8 mouse cellular contexts compared by ENCODE assay signal in the genomic region with DNA sequence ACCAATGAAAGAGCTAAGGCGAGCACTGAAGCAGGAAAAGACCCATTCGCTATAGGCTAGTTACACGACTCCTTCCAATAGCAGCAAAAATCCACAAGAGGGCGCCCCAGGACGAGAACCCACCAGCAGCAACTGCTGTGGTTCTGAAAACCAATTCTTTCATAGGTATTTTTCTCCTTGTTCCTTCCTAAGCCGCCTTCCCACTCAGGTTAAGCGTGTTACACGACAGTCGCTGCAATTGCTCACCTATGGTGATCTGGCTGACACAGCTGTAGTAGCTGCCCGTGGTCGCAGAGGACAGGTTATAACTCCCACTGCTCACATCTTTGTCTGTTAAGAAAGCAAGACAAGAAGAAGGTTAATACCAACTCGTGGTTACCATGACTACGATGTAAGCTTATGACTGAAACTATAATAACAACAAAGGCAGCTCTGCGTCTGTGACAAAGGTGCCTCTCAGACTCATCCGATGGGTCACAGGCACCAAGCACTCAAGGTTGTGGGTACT. TPM values are rescaled to one million over a fixed set of nuclear protein-coding genes. Genes with fewer than 3 reads are reported as not detected.
A peak's percentile ranks its signal among the peaks of the same experiment; 100 is the strongest.
DNase-seq lines count a peak whose midpoint lies in the region; ATAC-seq and TF ChIP-seq lines count a peak whose summit lies in the region.

No protein-coding gene starts in this region.

- no peak for TF ChIP-seq POLR2A in spleen, adult 2 months (IDR thresholded peaks at IDR 0.05; ENCODE audit: low read depth, low read length)

- intact Hi-C loops in left cerebral cortex, postnatal 25 days (cut with DNase I): loop anchor here (1.0 to 5.0 kb wide), 4 partner anchors 56 to 303 kb away; a partner anchor contains a TSS

- no peak overlapping the region for H3K27ac ChIP-seq in midbrain, embryonic 15.5 days
- H3K27ac ChIP-seq in spleen, adult 2 months (ENCODE audit: insufficient read depth, low read length): no peak overlapping the region

- H3K36me3 ChIP-seq in midbrain, embryonic 15.5 days (replicated peaks): no peaks in the 10 kb centered on the region
- H3K36me3 ChIP-seq in spleen, adult 2 months (ENCODE audit: control insufficient read depth, insufficient read depth, low read length): no peaks in the 10 kb centered on the region

- no peaks in the 10 kb centered on the region for H3K4me1 ChIP-seq in midbrain, embryonic 15.5 days
- H3K4me1 ChIP-seq in spleen, adult 2 months (ENCODE audit: control insufficient read depth, insufficient read depth, insufficient read length): no peaks in the 10 kb centered on the region

- H3K4me3 ChIP-seq in midbrain, embryonic 15.5 days: 0 out of 2 replicates have a peak overlapping the region, but pooled peaks have one; percentile 15
- no peak overlapping the region for H3K4me3 ChIP-seq in spleen, adult 2 months (ENCODE audit: extremely low read depth, insufficient read depth, insufficient read length)

- TF ChIP-seq CTCF in spleen, adult 2 months (IDR thresholded peaks at IDR 0.05; ENCODE audit: extremely low read depth, insufficient read depth, insufficient read length, insufficient replicate concordance): peak; percentile 47; the same call in 1 of the 2 replicates

- DNase-seq in gastrocnemius, adult 18-20 months (ENCODE audit: low spot score): peak; percentile 42
- no peak for DNase-seq in gastrocnemius, postnatal 25 days
- peak; percentile 88 to 89 for DNase-seq in cerebellum, postnatal 14 days
- DNase-seq in frontal cortex, postnatal 14 days (ENCODE audit: low spot score in 2 of 2): peak; percentile 41 to 78
- peak; percentile 43 for DNase-seq in kidney, adult 11 months
- DNase-seq in left cerebral cortex, postnatal 25 days (ENCODE audit: low spot score in 2 of 2): peak; percentile 73 to 89
- DNase-seq in spleen, adult 2 months (ENCODE audit: low read depth in 1 of 2, low spot score in 2 of 2): peak in 1 of 2 experiments; percentile 26

- H3K4me2 ChIP-seq in midbrain, embryonic 15.5 days: peak overlapping the region; percentile 39

- peak; percentile 95 for ATAC-seq in midbrain, embryonic 15.5 days (replicated peaks)

- no peak overlapping the region for H3K9ac ChIP-seq in midbrain, embryonic 15.5 days

- WGBS in midbrain, embryonic 15.5 days: 9% methylated on average over 15 of the region's 15 CpGs
- WGBS in spleen, adult 2 months: 31% methylated on average over 15 of the region's 15 CpGs

- H3K27me3 ChIP-seq in midbrain, embryonic 15.5 days (replicated peaks): 0 out of 2 replicates have a peak, but pooled peaks cover 8% of the 10 kb centered on the region
- H3K27me3 ChIP-seq in spleen, adult 2 months (ENCODE audit: control insufficient read depth, insufficient read depth, low read length): no peaks in the 10 kb centered on the region

- no peaks in the 10 kb centered on the region for H3K9me3 ChIP-seq in midbrain, embryonic 15.5 days

RNA-seq across cellular contexts. Expression of a gene that starts 17.5 kb away (rescaled TPM):
- total RNA-seq in gastrocnemius, adult 18-20 months (2021): under 1 TPM; 0.48 to 0.69 TPM
- total RNA-seq in gastrocnemius, postnatal 25 days (2021): 1 to 10 TPM; 1.1 to 1.5 TPM
- 10 to 100 TPM; 18.6 to 20.9 TPM for total RNA-seq in left cerebral cortex, postnatal 25 days (2021)
- 7.0 and 8.5 TPM in 2 replicates for polyA plus RNA-seq in midbrain, embryonic 15.5 days (2015; fragmentation: Nextera tagmentation; extraction: Ambion mirVana)
- polyA plus RNA-seq in spleen, adult 2 months (2012; rRNA removed): not detected in 2 replicates

Comparison
In these comparisons a context has a peak if more than half of its experiments do, and no peak if none do; other contexts are left out.
1. RNA of a gene that starts 17.5 kb away (total RNA-seq): 18.6 to 20.9 TPM in left cerebral cortex, postnatal 25 days; 1.1 to 1.5 TPM in gastrocnemius, postnatal 25 days and 0.48 to 0.69 TPM in gastrocnemius, adult 18-20 months; every median in the first group is over 4 times any median in the second.